Mouse (Mus musculus) CD8-positive naive resting alpha-beta T cell, adult 2 months (primary cell): Measurements from ENCODE around the gene Olfr1386.
"Not testable (repeated sequence)": the region's sequence is repeated elsewhere in the genome, so short reads cannot be mapped to it uniquely, and the experiment has no call there.

Experiments
- DNase-seq, 2 experiments: peaks; one replicate each; pipeline ENCODE4 v3.0.0; 2022; ENCODE audit warnings: low read depth in 2 of 2, low spot score in 2 of 2

Olfr1386 gene

DNA sequence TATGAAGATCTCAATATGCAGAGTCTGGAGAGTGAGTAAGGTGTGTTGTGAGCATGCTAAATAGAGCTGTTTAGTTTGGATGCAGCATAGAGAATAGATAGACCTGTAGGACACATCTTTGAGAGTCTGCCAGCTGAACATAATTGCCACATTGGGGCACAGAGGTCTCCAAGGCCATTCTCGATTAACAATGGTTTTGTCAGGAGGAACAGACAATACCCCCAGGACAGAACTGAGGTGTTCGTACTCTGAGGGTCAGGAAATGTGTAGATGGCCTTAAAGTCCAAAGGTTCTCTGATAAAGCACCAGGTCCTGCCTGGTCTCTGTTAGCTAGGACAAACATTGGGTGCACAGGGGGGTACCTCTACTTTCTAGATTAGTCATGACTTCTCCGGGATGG, at the start of gene Olfr1386:
TSS of gene Olfr1386 (plus strand) at position 301 of the 400 bp plus-strand sequence.
- not testable (repeated sequence) for DNase-seq

DNA sequence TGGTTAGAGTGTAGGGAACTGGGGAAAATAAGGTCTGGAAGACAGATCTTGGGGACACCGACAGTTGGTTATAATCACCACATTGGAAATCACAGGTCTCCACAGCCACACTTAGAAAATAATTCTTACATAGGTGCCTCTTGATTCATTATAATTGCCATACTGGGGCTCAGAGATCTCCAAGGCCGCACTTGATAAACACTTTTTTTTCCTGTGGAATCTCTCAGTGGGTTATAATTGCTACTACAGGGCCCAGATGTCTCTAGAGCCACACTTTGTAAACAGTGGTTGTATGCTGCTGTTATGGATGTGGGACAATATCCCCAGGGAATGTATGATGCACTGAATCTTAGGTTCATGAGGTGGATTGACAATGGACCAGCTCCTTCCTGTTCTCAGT, 42.1 kb upstream of the Olfr1386 start, which contains the start of gene Olfr1389:
TSS of gene Olfr1389 (plus strand) at position 301 of the 400 bp plus-strand sequence.
- no peak for DNase-seq

DNA sequence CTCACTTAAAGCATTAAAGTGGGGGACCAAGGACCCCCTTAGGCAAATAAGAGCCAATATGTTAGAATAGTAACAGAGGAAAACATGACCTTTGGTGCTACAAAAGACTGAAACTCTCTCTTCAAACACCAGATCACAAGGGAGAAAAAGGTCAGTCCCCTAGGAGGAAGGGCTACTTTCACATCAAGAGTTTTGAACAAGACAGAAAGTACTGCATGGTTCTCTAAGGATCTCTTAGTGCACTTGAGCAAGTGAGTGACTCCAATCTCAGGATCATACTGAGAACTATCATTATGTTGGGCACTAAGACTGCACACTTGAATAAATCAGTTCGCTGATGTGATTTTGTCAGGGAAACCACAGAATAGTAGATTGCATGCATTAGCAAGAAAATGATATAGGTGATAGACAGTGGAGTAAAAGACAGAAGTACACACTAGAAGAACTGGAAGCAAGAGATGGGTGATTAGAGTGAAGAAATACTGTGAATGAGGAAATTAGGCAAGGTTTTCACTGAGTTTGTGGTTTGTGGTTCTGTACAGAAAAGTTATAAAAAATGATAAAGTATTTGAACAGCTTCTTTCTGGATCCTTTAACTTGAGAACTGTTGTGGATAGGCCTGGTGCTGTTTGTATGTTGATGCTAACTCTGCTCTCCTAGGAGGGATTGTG, 39.5 kb upstream of the Olfr1386 start:
- DNase-seq: no peak

DNA sequence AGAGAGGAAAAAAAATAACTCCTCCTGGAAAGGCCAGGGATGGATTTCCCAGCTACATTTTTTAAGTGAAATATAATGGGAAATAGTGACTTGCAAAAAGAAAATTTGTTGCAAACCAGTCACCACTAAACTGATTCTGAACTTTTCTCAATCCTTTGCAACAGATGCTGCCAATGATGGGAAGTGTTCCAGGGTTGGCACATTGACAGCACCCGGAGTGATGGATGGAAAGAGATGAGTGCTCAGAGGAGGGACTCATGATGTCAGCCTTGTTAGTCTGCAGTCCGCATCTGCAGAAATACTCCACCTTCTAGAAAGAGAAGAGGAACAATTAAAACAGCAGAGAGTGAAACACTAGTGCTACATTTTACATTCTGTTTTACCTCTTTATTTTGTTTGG, 35.2 kb upstream of the Olfr1386 start:
- no peak for DNase-seq

DNA sequence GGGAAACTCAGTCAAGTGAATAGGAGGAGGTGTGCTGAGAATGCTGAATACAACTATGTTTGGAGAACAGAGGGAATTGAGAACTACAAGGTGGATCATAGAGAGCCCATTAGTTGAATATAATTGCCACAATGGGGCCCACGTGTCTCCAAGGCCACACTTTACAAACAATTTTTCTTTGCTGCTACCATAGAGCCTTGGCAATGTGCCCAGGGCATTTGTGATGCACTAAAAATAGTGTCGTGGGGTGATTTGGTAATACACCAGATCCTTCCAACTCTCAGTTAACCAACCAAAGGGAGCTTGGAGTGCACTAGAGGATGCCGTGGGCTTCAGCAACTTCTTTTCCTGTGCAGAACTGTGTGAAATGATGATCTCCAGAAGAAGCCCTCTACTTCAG, 28.4 kb upstream of the Olfr1386 start, which contains the start of gene Olfr1388:
TSS of gene Olfr1388 (plus strand) at position 214 of the 400 bp plus-strand sequence.
- no peak for DNase-seq

DNA sequence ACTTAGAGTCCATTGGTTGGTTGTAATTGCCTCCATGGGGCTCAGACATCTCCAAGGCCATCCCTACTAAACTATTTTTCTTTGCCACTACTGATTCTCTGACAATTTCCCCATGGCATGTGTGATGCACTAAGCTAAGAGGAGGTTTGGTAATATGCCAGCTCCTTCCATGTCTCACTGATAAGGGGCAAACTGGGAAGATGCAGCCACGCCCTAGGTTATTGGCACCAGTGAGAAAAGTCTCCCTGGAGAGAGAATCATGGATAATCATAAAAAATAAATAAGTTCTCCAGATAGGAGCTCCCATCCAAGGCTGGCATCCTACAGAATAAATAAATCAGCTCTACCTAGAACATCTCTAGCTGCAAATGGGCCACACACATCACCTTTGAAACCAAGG, 9.8 kb upstream of the Olfr1386 start, which contains the start of gene Olfr1387:
TSS of gene Olfr1387 (plus strand) at position 301 of the 400 bp plus-strand sequence.
- no peak for DNase-seq

DNA sequence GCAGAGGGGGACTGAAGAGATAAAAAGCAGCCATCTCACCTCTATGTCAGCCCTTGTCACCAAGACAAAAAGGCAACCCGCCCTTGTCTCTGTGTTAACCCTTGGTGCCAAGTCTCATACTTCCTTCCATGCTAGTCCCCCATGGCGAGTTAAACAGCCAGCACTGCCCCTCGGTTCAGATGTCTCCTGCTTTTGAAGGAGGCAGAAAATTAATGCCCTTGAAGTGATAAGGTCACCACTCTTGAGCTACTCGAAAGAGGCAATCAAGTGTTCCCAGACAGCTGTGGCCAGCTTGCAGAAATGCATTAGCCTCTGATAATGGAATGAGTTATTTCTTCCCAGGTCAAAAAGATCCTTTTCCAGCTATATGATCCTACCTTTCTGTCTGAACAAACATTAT, 21.1 kb downstream of the Olfr1386 start:
- no peak for DNase-seq

DNA sequence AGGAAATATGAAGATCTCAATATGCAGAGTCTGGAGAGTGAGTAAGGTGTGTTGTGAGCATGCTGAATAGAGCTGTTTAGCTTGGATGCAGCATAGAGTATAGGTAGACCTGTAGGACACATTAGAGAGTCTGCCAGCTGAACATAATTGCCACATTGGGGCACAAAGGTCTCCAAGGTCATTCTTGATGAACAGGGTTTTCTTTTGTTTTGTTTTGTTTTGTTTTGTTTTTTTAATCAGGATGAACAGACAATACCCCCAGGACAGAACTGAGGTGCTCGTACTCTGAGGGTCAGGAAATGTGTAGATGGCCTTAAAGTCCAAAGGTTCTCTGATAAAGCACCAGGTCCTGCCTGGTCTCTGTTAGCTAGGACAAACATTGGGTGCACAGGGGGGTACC, 23.9 kb downstream of the Olfr1386 start, which contains the start of gene Olfr1385:
TSS of gene Olfr1385 (plus strand) at position 301 of the 400 bp plus-strand sequence.
- not testable (repeated sequence) for DNase-seq

DNA sequence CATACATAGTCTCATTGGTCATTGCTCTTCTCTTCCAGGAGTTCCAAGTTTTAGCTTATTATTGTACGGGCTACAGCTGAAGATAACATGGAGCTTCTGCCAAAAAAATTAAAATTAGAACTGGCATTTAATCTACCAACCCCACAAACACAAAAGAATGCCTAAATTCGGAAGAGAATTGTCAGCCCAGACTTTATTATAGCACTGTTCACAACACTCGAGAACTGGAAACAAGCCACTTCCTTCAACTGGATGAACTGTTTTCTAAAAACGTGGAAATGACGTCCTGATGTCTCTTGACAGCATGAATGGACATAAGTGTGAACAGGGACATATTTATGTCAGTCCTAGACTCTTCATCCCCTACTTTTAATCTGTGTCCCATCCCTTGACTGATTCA, 53.2 kb downstream of the Olfr1386 start:
- no peak for DNase-seq

DNA sequence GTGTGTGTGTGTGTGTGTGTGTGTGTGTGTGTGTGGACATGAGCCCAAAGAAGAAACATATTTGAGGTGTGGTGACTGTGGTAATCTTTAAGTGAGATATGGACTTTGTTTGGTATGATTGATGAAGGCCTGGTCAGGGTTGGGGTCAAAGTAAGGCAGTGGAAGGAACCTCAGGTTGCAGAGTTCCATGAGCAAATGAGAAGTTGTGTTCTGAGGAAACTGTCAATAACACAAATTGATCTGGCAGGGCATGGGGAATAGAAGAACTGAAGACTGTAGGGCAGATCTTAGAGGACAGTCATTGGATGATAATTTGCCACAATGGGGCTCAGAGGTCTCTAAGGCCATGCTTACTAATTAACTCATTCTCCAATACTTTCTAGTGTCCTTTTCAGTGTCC, 54.5 kb downstream of the Olfr1386 start, which contains the start of gene Olfr1383:
TSS of gene Olfr1383 (plus strand) at position 301 of the 400 bp plus-strand sequence.
- DNase-seq: no peak
